Mouse (Mus musculus) MEL (cell line): ENCODE measurements around the gene Nacc2. TPM values are rescaled to one million over a fixed set of nuclear protein-coding genes. Genes with fewer than 3 reads are reported as not detected.

ENCODE experiments used
- DNase-seq: peaks from one replicate; pipeline ENCODE4 v3.0.0; 2011; ENCODE audit warnings: low read depth, low spot score
- H3K27ac ChIP-seq: 2 replicates; pipeline ENCODE4 v1.5.1; 2012; ENCODE audit warnings: low read depth, mild to moderate bottlenecking, control low read depth, low read length, moderate library complexity; ENCODE audit not compliant: control insufficient read depth
- H3K27me3 ChIP-seq, 2 experiments: fragments of 150-350 bp in 1 of 2; sonication (generic) in 1 of 2; 2 replicates each; pipeline ENCODE4 v1.6.1; 2012; ENCODE audit warnings: low read length in 2 of 2, mild to moderate bottlenecking in 2 of 2, improper control_type of control experiment in 1 of 2, moderate library complexity in 1 of 2; ENCODE audit not compliant: insufficient read depth in 2 of 2, control insufficient read depth in 1 of 2
- H3K36me3 ChIP-seq, 2 experiments: 2 replicates each; pipeline ENCODE4 v1.6.1; 2012 to 2014; ENCODE audit warnings: low read length in 2 of 2, improper control_type of control experiment in 1 of 2, inconsistent platforms in 1 of 2, mild to moderate bottlenecking in 1 of 2; ENCODE audit not compliant: insufficient read depth in 2 of 2, control insufficient read depth in 1 of 2
- H3K4me1 ChIP-seq, 2 experiments: fragments of 150-350 bp in 1 of 2; sonication (generic) in 1 of 2; 2 replicates each; pipeline ENCODE4 v1.6.1; 2012; ENCODE audit warnings: low read length in 2 of 2, improper control_type of control experiment in 1 of 2, mild to moderate bottlenecking in 1 of 2; ENCODE audit not compliant: insufficient read depth in 2 of 2, control insufficient read depth in 1 of 2
- H3K4me3 ChIP-seq, 2 experiments: fragments of 150-350 bp in 1 of 2; sonication (generic) in 1 of 2; 2 replicates each; pipeline ENCODE4 v1.5.1; 2012; ENCODE audit warnings: low read depth in 2 of 2, low read length in 2 of 2, mild to moderate bottlenecking in 2 of 2, moderate library complexity in 2 of 2, control low read depth in 1 of 2, improper control_type of control experiment in 1 of 2; ENCODE audit not compliant: control insufficient read depth in 1 of 2, insufficient read depth in 1 of 2
- H3K79me2 ChIP-seq: 2 replicates; pipeline ENCODE4 v1.6.1; 2012; ENCODE audit warnings: mild to moderate bottlenecking, low read length, moderate library complexity; ENCODE audit not compliant: control insufficient read depth, poor library complexity, insufficient read depth
- H3K9ac ChIP-seq: 2 replicates; pipeline ENCODE4 v1.6.1; 2012; ENCODE audit warnings: low read depth, mild to moderate bottlenecking, control low read depth, low read length, moderate library complexity; ENCODE audit not compliant: control insufficient read depth, poor library complexity, severe bottlenecking
- H3K9me3 ChIP-seq: fragments of 150-350 bp; sonication (generic); replicated peaks from 2 replicates; pipeline ENCODE4 v1.6.1; 2012; ENCODE audit warnings: mild to moderate bottlenecking, low read length, improper control_type of control experiment, moderate library complexity; ENCODE audit not compliant: insufficient read depth
- BHLHE40 ChIP-seq: IDR thresholded peaks from 2 replicates; pipeline ENCODE4 v1.6.1; 2012; ENCODE audit warnings: low read depth, mild to moderate bottlenecking, inconsistent platforms, low read length, improper control_type of control experiment, borderline replicate concordance
- CHD1 ChIP-seq: IDR thresholded peaks from 2 replicates; pipeline ENCODE4 v1.6.1; 2012; ENCODE audit warnings: low read depth, mild to moderate bottlenecking, inconsistent platforms, low read length, improper control_type of control experiment
- CHD2 ChIP-seq: IDR thresholded peaks from 2 replicates; pipeline ENCODE4 v1.6.1; 2011; ENCODE audit warnings: low read length, improper control_type of control experiment
- E2F4 ChIP-seq: IDR thresholded peaks from 2 replicates; pipeline ENCODE4 v1.6.1; 2011; ENCODE audit warnings: low read depth, low read length, improper control_type of control experiment, borderline replicate concordance
- ELF1 ChIP-seq: IDR thresholded peaks from 2 replicates; pipeline ENCODE4 v1.6.1; 2014; ENCODE audit warnings: low read depth, mild to moderate bottlenecking, inconsistent platforms, low read length, improper control_type of control experiment, moderate library complexity
- GABPA ChIP-seq: IDR thresholded peaks from 2 replicates; pipeline ENCODE4 v1.6.1; 2012; ENCODE audit warnings: low read depth, mild to moderate bottlenecking, inconsistent platforms, low read length, improper control_type of control experiment, moderate library complexity
- GATA1 ChIP-seq: IDR thresholded peaks from 2 replicates; pipeline ENCODE4 v1.6.1; 2011; ENCODE audit warnings: low read depth, low read length, improper control_type of control experiment
- HCFC1 ChIP-seq: IDR thresholded peaks from 2 replicates; pipeline ENCODE4 v1.6.1; 2012; ENCODE audit warnings: low read depth, mild to moderate bottlenecking, inconsistent platforms, low read length, improper control_type of control experiment, moderate library complexity
- KAT2A ChIP-seq: conservative IDR thresholded peaks from 2 replicates; pipeline ENCODE4 v1.6.1; 2012; ENCODE audit warnings: low read depth, low read length, improper control_type of control experiment, inconsistent platforms
- MAZ ChIP-seq: IDR thresholded peaks from 2 replicates; pipeline ENCODE4 v1.6.1; 2012; ENCODE audit warnings: low read depth, mild to moderate bottlenecking, inconsistent platforms, low read length, improper control_type of control experiment
- MEF2A ChIP-seq: IDR thresholded peaks from 2 replicates; pipeline ENCODE4 v1.6.1; 2014; ENCODE audit warnings: low read depth, mild to moderate bottlenecking, inconsistent platforms, low read length, improper control_type of control experiment; ENCODE audit not compliant: poor library complexity, insufficient replicate concordance, severe bottlenecking; ENCODE audit errors: extremely low read depth
- NELFE ChIP-seq: IDR thresholded peaks from 2 replicates; pipeline ENCODE4 v1.6.1; 2011; ENCODE audit warnings: low read depth, low read length, improper control_type of control experiment
- NRF1 ChIP-seq: IDR thresholded peaks from 2 replicates; pipeline ENCODE4 v1.6.1; 2014; ENCODE audit warnings: low read depth, mild to moderate bottlenecking, inconsistent platforms, low read length, improper control_type of control experiment, moderate library complexity; ENCODE audit not compliant: poor library complexity, insufficient read depth, severe bottlenecking
- POLR2AphosphoS2 ChIP-seq: IDR thresholded peaks from 2 replicates; pipeline ENCODE4 v1.6.1; 2011; ENCODE audit warnings: low read length, improper control_type of control experiment
- POLR2AphosphoS5 ChIP-seq: IDR thresholded peaks from 2 replicates; pipeline ENCODE4 v1.6.1; 2012; ENCODE audit warnings: low read depth, borderline replicate concordance, mild to moderate bottlenecking, inconsistent platforms, low read length, moderate library complexity, mixed read lengths
- RCOR1 ChIP-seq: IDR thresholded peaks from 2 replicates; pipeline ENCODE4 v1.6.1; 2012; ENCODE audit warnings: low read depth, mild to moderate bottlenecking, inconsistent platforms, low read length, improper control_type of control experiment
- SIN3A ChIP-seq: IDR thresholded peaks from 2 replicates; pipeline ENCODE4 v1.6.1; 2012; ENCODE audit warnings: low read length, improper control_type of control experiment, inconsistent platforms
- TCF12 ChIP-seq: IDR thresholded peaks from 2 replicates; pipeline ENCODE4 v1.6.1; 2014; ENCODE audit warnings: low read depth, mild to moderate bottlenecking, inconsistent platforms, low read length, improper control_type of control experiment, moderate library complexity
- UBTF ChIP-seq: IDR thresholded peaks from 2 replicates; pipeline ENCODE4 v1.6.1; 2012; ENCODE audit warnings: low read depth, mild to moderate bottlenecking, inconsistent platforms, low read length, improper control_type of control experiment, moderate library complexity, borderline replicate concordance; ENCODE audit not compliant: insufficient read depth
- USF1 ChIP-seq: IDR thresholded peaks from 2 replicates; pipeline ENCODE4 v1.6.1; 2014; ENCODE audit warnings: low read depth, mild to moderate bottlenecking, inconsistent platforms, low read length, improper control_type of control experiment, moderate library complexity
- USF2 ChIP-seq, 2 experiments: IDR thresholded peaks; 2 replicates each; pipeline ENCODE4 v1.6.1; 2011 to 2012; ENCODE audit warnings: improper control_type of control experiment in 2 of 2, low read length in 2 of 2, borderline replicate concordance in 1 of 2, inconsistent platforms in 1 of 2, low read depth in 1 of 2, mild to moderate bottlenecking in 1 of 2; ENCODE audit not compliant: insufficient read depth in 1 of 2
- ZC3H11A ChIP-seq: IDR thresholded peaks from 2 replicates; pipeline ENCODE4 v1.6.1; 2012; ENCODE audit warnings: low read depth, mild to moderate bottlenecking, inconsistent platforms, low read length, improper control_type of control experiment
- ZKSCAN1 ChIP-seq: IDR thresholded peaks from 2 replicates; pipeline ENCODE4 v1.6.1; 2012; ENCODE audit warnings: low read depth, mild to moderate bottlenecking, inconsistent platforms, low read length, improper control_type of control experiment, moderate library complexity
- ZMIZ1 ChIP-seq: IDR thresholded peaks from 2 replicates; pipeline ENCODE4 v1.6.1; 2012; ENCODE audit warnings: low read depth, mild to moderate bottlenecking, inconsistent platforms, low read length, improper control_type of control experiment, moderate library complexity
- ZNF384 ChIP-seq: IDR thresholded peaks from 2 replicates; pipeline ENCODE4 v1.6.1; 2012; ENCODE audit warnings: low read depth, mild to moderate bottlenecking, inconsistent platforms, low read length, improper control_type of control experiment
- polyA plus RNA-seq, 2 experiments: library from polyadenylated mRNA; stranded (reverse) in 1 of 2; unstranded in 1 of 2; fragments of >175 nt in 1 of 2; fragments of >200 nt in 1 of 2; gene quantifications; 2 replicates each; pipeline versions ENCODE4 v1.2.1 to v1.2.4; 2012; ENCODE audit warnings: low replicate concordance in 2 of 2, low read depth in 1 of 2; ENCODE audit not compliant: insufficient read length in 2 of 2, insufficient read depth in 1 of 2, missing spikeins in 1 of 2
- total RNA-seq: library from RNA; depleted of rRNA; stranded (reverse); fragments of 300-350 nt; gene quantifications from 2 replicates; pipeline ENCODE4 v1.2.3, GENCODE M21; 2012

Nacc2 gene
- total and polyA plus RNA-seq, 3 experiments = 0.19 to 1.7 TPM; not detected in 1

- Histone ChIP-seq H3K4me1 (no peaks in the 10 kb centered on the region), H3K79me2 (no peaks in the 10 kb centered on the region)
- TF ChIP-seq GABPA = no peak
- no peak for TF ChIP-seq E2F4
- TF ChIP-seq ZMIZ1 = no peak
- no peak for TF ChIP-seq POLR2AphosphoS2
- no peak for TF ChIP-seq HCFC1
- TF ChIP-seq GATA1 = no peak
- TF ChIP-seq SIN3A = no peak
- no peak for TF ChIP-seq POLR2AphosphoS5
- TF ChIP-seq NRF1 = no peak
- no peak for TF ChIP-seq MAZ
- TF ChIP-seq CHD2 = no peak
- TF ChIP-seq BHLHE40 = no peak
- no peak for TF ChIP-seq ZNF384
- TF ChIP-seq NELFE = no peak
- no peak for TF ChIP-seq KAT2A
- TF ChIP-seq MEF2A = no peak
- no peak for TF ChIP-seq CHD1
- no peak for TF ChIP-seq TCF12
- TF ChIP-seq USF1 = no peak
- no peak for TF ChIP-seq USF2 (IDR thresholded peaks at IDR 0.05; ENCODE audit: borderline replicate concordance in 1 of 2, insufficient read depth in 1 of 2, low read depth in 1 of 2, low read length in 2 of 2)
- TF ChIP-seq, all 39 proteins: peak for 0
- H3K9me3 ChIP-seq = no peaks in the 10 kb centered on the region
- H3K36me3 ChIP-seq = no peaks in the 10 kb centered on the region
- H3K4me3 ChIP-seq = no peak overlapping the region
- DNase-seq = no peak
- no peak overlapping the region for H3K27ac ChIP-seq
- H3K27me3 ChIP-seq = peaks cover 0 to 2% of the 10 kb centered on the region in 2 experiments; a peak in 1 of 4 replicates
- no peak overlapping the region for H3K9ac ChIP-seq
Observed at GRCm38 (mm10) chr2:26115215-26115614, 7.8 kb downstream of the Nacc2 start.

- Histone ChIP-seq H3K4me3 (no peak overlapping the region), H3K27me3 (peaks cover 0 to 2% of the 10 kb centered on the region in 2 experiments; a peak in 1 of 4 replicates), H3K9ac (no peak overlapping the region), H3K4me1 (no peaks in the 10 kb centered on the region), H3K9me3 (no peaks in the 10 kb centered on the region), H3K79me2 (no peaks in the 10 kb centered on the region), H3K27ac (no peak overlapping the region), H3K36me3 (no peaks in the 10 kb centered on the region)
- TF ChIP-seq KAT2A (no peak), NELFE (no peak), MAZ (no peak), ZKSCAN1 (no peak), ELF1 (no peak), ZC3H11A (no peak), ZMIZ1 (no peak), RCOR1 (no peak), UBTF (no peak), BHLHE40 (no peak)
- no peak for DNase-seq
Observed at GRCm38 (mm10) chr2:26108237-26108636, 14.8 kb downstream of the Nacc2 start.
